Mouse (Mus musculus): ENCODE results near the gene Krt4.
A peak's percentile ranks its signal among the peaks of the same experiment; 100 is the strongest.

Krt4 gene

GRCm38 (mm10) chr15:101895216-101895615 lies 29.3 kb downstream of the Krt4 start:
- no peak for DNase-seq (ENCODE audit: low read depth, low spot score)

GRCm38 (mm10) chr15:101892820-101893219 lies 31.7 kb downstream of the Krt4 start, which contains the start of gene Krt76:
TSS of gene Krt76 (minus strand) at chr15:101892920.
- no peak for DNase-seq (ENCODE audit: low read depth, low spot score)

- peak; percentile 55 for DNase-seq (ENCODE audit: low read depth, low spot score)
Measured at GRCm38 (mm10) chr15:101879776-101880175, 44.8 kb downstream of the Krt4 start.

GRCm38 (mm10) chr15:101878041-101878440 lies 46.5 kb downstream of the Krt4 start:
- no peak for DNase-seq (ENCODE audit: low read depth, low spot score)

- DNase-seq (ENCODE audit: low read depth, low spot score) = no peak
Measured at GRCm38 (mm10) chr15:101874383-101874782, 50.2 kb downstream of the Krt4 start.

GRCm38 (mm10) chr15:101873231-101873630 lies 51.3 kb downstream of the Krt4 start:
- no peak for DNase-seq (ENCODE audit: low read depth, low spot score)

- DNase-seq (ENCODE audit: low read depth, low spot score) = peak; percentile 24
Measured at GRCm38 (mm10) chr15:101869431-101869830, 55.1 kb downstream of the Krt4 start, which contains the start of gene Krt77. TSS of gene Krt77 (minus strand) at chr15:101869705.
